Mouse (Mus musculus): ENCODE results near the gene Med15.
"Not testable (repeated sequence)": the region's sequence is repeated elsewhere in the genome, so short reads cannot be mapped to it uniquely, and the experiment has no call there.

The Med15 gene

GRCm38 (mm10) chr16:17616212-17616611 is 116.5 kb downstream of the Med15 start:
- no peak for DNase-seq (ENCODE audit: extremely low spot score)

- DNase-seq (ENCODE audit: extremely low spot score), result not testable (repeated sequence)
These were observed 118.0 kb downstream of the Med15 start for GRCm38 (mm10) chr16:17614740-17615139.

GRCm38 (mm10) chr16:17611383-17611782 is 121.3 kb downstream of the Med15 start:
- no peak for DNase-seq (ENCODE audit: extremely low spot score)

- no peak for DNase-seq (ENCODE audit: extremely low spot score)
These were observed 127.0 kb downstream of the Med15 start for GRCm38 (mm10) chr16:17605684-17606083.

GRCm38 (mm10) chr16:17604941-17605340 is 127.8 kb downstream of the Med15 start:
- DNase-seq (ENCODE audit: extremely low spot score), result no peak

Data from embryo, embryonic 9.5 days (tissue).